Mouse (Mus musculus) lung, postnatal 0 days (tissue): ENCODE data around the gene Pla2g3. TPM values are rescaled to one million over a fixed set of nuclear protein-coding genes. Genes with fewer than 3 reads are reported as not detected.

Experiments
- ATAC-seq: fragments of 200-750 bp; cut with Nextera tagmentation; 2 replicates; pipeline ENCODE4 v1.8.0; 2017; ENCODE audit warnings: moderate library complexity
- DNase-seq: peaks from one replicate; pipeline ENCODE4 v3.0.0-alpha.2; 2016; ENCODE audit warnings: low spot score
- H3K27ac ChIP-seq: fragments of 300-500 bp; sonication (generic); 2 replicates; pipeline ENCODE4 v1.5.1; 2014; ENCODE audit warnings: antibody characterized with exemption, mild to moderate bottlenecking, low read length, mixed read lengths
- H3K27me3 ChIP-seq: fragments of 300-500 bp; sonication (generic); replicated peaks from 2 replicates; pipeline ENCODE4 v1.6.1; 2014; ENCODE audit warnings: low read length, mixed read lengths; ENCODE audit not compliant: insufficient read depth
- H3K36me3 ChIP-seq: fragments of 300-500 bp; sonication (generic); 2 replicates; pipeline ENCODE4 v1.6.1; 2014; ENCODE audit warnings: low read length, mixed read lengths; ENCODE audit not compliant: insufficient read depth
- H3K4me1 ChIP-seq: fragments of 300-500 bp; sonication (generic); 2 replicates; pipeline ENCODE4 v1.6.1; 2014; ENCODE audit warnings: antibody characterized with exemption, low read depth, low read length, mixed read lengths; ENCODE audit not compliant: insufficient read depth
- H3K4me2 ChIP-seq: fragments of 300-500 bp; sonication (generic); replicated peaks from 2 replicates; pipeline ENCODE4 v1.6.1; 2014; ENCODE audit warnings: low read depth, mild to moderate bottlenecking, low read length, moderate library complexity, mixed read lengths
- H3K4me3 ChIP-seq: fragments of 300-500 bp; sonication (generic); 2 replicates; pipeline ENCODE4 v1.5.1; 2014; ENCODE audit warnings: low read depth, low read length
- H3K9ac ChIP-seq: fragments of 300-500 bp; sonication (generic); replicated peaks from 2 replicates; pipeline ENCODE4 v1.6.1; 2014; ENCODE audit warnings: low read depth, mild to moderate bottlenecking
- H3K9me3 ChIP-seq: fragments of 300-500 bp; sonication (generic); 2 replicates; pipeline ENCODE4 v1.6.1; 2016; ENCODE audit warnings: low read length, mixed read lengths
- CTCF ChIP-seq: IDR thresholded peaks from 2 replicates; pipeline ENCODE4 v1.5.1; 2016; ENCODE audit warnings: antibody characterized with exemption, mild to moderate bottlenecking
- EP300 ChIP-seq: IDR thresholded peaks from 2 replicates; pipeline ENCODE4 v1.6.1; 2016; ENCODE audit warnings: antibody characterized with exemption, mild to moderate bottlenecking, control low read depth
- WGBS: fragments of 180-500 bp; shearing (Covaris S2); extraction: QIAGEN DNeasy Blood & Tissue Kit; methylation state at CpG from one replicate; pipeline ENCODE4 v1.1.7; 2014; 5-methylcytosine and 5-hydroxymethylcytosine counted together
- polyA plus RNA-seq: library from polyadenylated mRNA; unstranded; fragments of >200 nt; fragmentation: Nextera tagmentation; extraction: Ambion mirVana; gene quantifications from 2 replicates; pipeline ENCODE4 v1.2.1, GENCODE M21; 2015

Pla2g3 gene
- polyA plus RNA-seq, 1 experiment from 2014 or later: 0.29 TPM

- 92% methylated on average over 1 of the region's 1 CpGs for WGBS
- DNase-seq (no peak), ATAC-seq (no peak)
- Histone ChIP-seq H3K27me3 (no peaks in the 10 kb centered on the region), H3K9me3 (no peaks in the 10 kb centered on the region), H3K4me1 (no peaks in the 10 kb centered on the region), H3K4me3 (no peak overlapping the region), H3K27ac (no peak overlapping the region), H3K9ac (no peak overlapping the region), H3K36me3 (no peaks in the 10 kb centered on the region), H3K4me2 (no peak overlapping the region)
- TF ChIP-seq EP300 (no peak), CTCF (no peak)
Measured at GRCm38 (mm10) chr11:3497296-3497695, 9.2 kb downstream of the Pla2g3 start.

GRCm38 (mm10) chr11:3502057-3502456 lies 14.0 kb downstream of the Pla2g3 start:
- no peak for TF ChIP-seq EP300
- no peak overlapping the region for H3K4me2 ChIP-seq
- DNase-seq: no peak
- 72% methylated on average over 17 of the region's 17 CpGs for WGBS
- H3K27ac ChIP-seq: no peak overlapping the region
- no peak overlapping the region for H3K4me3 ChIP-seq
- no peak overlapping the region for H3K9ac ChIP-seq
- no peaks in the 10 kb centered on the region for H3K27me3 ChIP-seq
- H3K4me1 ChIP-seq: no peaks in the 10 kb centered on the region
- H3K9me3 ChIP-seq: no peaks in the 10 kb centered on the region
- H3K36me3 ChIP-seq: no peaks in the 10 kb centered on the region
- no peak for ATAC-seq

- ATAC-seq (no peak), DNase-seq (no peak)
- TF ChIP-seq CTCF (no peak), EP300 (no peak)
- H3K4me1 ChIP-seq: no peaks in the 10 kb centered on the region
- H3K4me2 ChIP-seq: no peak overlapping the region
- H3K9ac ChIP-seq: no peak overlapping the region
- no peaks in the 10 kb centered on the region for H3K9me3 ChIP-seq
- no peak overlapping the region for H3K4me3 ChIP-seq
- H3K27ac ChIP-seq: no peak overlapping the region
- no peaks in the 10 kb centered on the region for H3K36me3 ChIP-seq
- WGBS: 77% methylated on average over 18 of the region's 18 CpGs
- H3K27me3 ChIP-seq: no peaks in the 10 kb centered on the region
Measured at GRCm38 (mm10) chr11:3502459-3503072, 14.5 kb downstream of the Pla2g3 start.

GRCm38 (mm10) chr11:3503755-3504693 lies 15.9 kb downstream of the Pla2g3 start:
- WGBS: 47% methylated on average over 11 of the region's 11 CpGs

GRCm38 (mm10) chr11:3508226-3508625 lies 20.1 kb downstream of the Pla2g3 start:
- Histone ChIP-seq H3K27me3 (no peaks in the 10 kb centered on the region), H3K27ac (no peak overlapping the region), H3K4me2 (no peak overlapping the region), H3K4me3 (no peak overlapping the region), H3K36me3 (no peaks in the 10 kb centered on the region), H3K9me3 (no peaks in the 10 kb centered on the region), H3K9ac (no peak overlapping the region), H3K4me1 (no peaks in the 10 kb centered on the region)
- WGBS: 40% methylated on average over 6 of the region's 7 CpGs
- DNase-seq (no peak), ATAC-seq (no peak)
- no peak for TF ChIP-seq CTCF
- TF ChIP-seq EP300: no peak

More at GRCm38 (mm10) chr11:3503755-3504693, 15.9 kb downstream of the Pla2g3 start:
- Histone ChIP-seq H3K9ac (no peak overlapping the region), H3K36me3 (no peaks in the 10 kb centered on the region), H3K9me3 (no peaks in the 10 kb centered on the region), H3K4me2 (peak overlapping the region; percentile 27; the same call in 1 of the 2 replicates), H3K4me1 (no peaks in the 10 kb centered on the region), H3K4me3 (no peak overlapping the region), H3K27ac (no peak overlapping the region), H3K27me3 (no peaks in the 10 kb centered on the region)
- ATAC-seq (no peak), DNase-seq (no peak)
- TF ChIP-seq CTCF: no peak
- no peak for TF ChIP-seq EP300

- Histone ChIP-seq H3K27me3 (no peaks in the 10 kb centered on the region), H3K4me2 (no peak overlapping the region), H3K9ac (no peak overlapping the region), H3K4me1 (no peaks in the 10 kb centered on the region), H3K9me3 (no peaks in the 10 kb centered on the region), H3K36me3 (no peaks in the 10 kb centered on the region), H3K27ac (no peak overlapping the region), H3K4me3 (no peak overlapping the region)
- 48% methylated on average over 8 of the region's 8 CpGs for WGBS
- TF ChIP-seq EP300 (no peak), CTCF (no peak)
- DNase-seq (no peak), ATAC-seq (no peak)
Measured at GRCm38 (mm10) chr11:3509181-3510085, 21.3 kb downstream of the Pla2g3 start.
